ENCODE assay signal across 40 mouse cellular contexts in genomic region chr11:83551668-83552067, GRCm38 (mm10). TPM values are rescaled to one million over a fixed set of nuclear protein-coding genes. Genes with fewer than 3 reads are reported as not detected.
"Had no signal": no experiment of that assay in that cellular context is flagged by ENCODE, and none has a peak within 500 bp of the region (broad histone marks: within the 10 kb centered on the region; RNA-seq: fewer than 3 reads in every experiment).

No protein-coding gene starts in this region.

- H3K27me3 ChIP-seq: embryonic facial prominence, embryonic 12.5 days; embryonic facial prominence, embryonic 13.5 days; embryonic facial prominence, embryonic 15.5 days; forebrain, embryonic 12.5 days; forebrain, embryonic 13.5 days; forebrain, embryonic 15.5 days had no signal

- H3K9ac ChIP-seq: embryonic facial prominence, embryonic 12.5 days; embryonic facial prominence, embryonic 13.5 days; embryonic facial prominence, embryonic 15.5 days; forebrain, embryonic 12.5 days; forebrain, embryonic 13.5 days; forebrain, embryonic 15.5 days; forebrain, postnatal 0 days had no signal

- H3K4me3 ChIP-seq: embryonic facial prominence, embryonic 10.5 days; embryonic facial prominence, embryonic 12.5 days; embryonic facial prominence, embryonic 13.5 days; embryonic facial prominence, embryonic 15.5 days; erythroblast, embryonic 14.5 days; forebrain, embryonic 10.5 days; forebrain, embryonic 12.5 days; forebrain, embryonic 13.5 days; forebrain, embryonic 15.5 days; gastrocnemius, adult 2 months; heart, adult 2 months had no signal

- DNase-seq: cerebellum, adult 8-10 months; cerebellum, adult 9-10 months; cerebellum, adult 9-11 months; cerebellum, postnatal 10 days; cerebellum, postnatal 14 days; cerebellum, postnatal 25 days; cerebellum, postnatal 36 days; embryo, embryonic 11 days; forebrain, postnatal 0 days; gastrocnemius, adult 2 months; gastrocnemius, postnatal 10 days; gastrocnemius, postnatal 14 days; gastrocnemius, postnatal 25 days; gastrocnemius, postnatal 36 days; heart, adult 11 months; heart, adult 18-20 months; heart, adult 2 months had no signal

- H3K36me3 ChIP-seq: embryonic facial prominence, embryonic 10.5 days; embryonic facial prominence, embryonic 12.5 days; embryonic facial prominence, embryonic 13.5 days; embryonic facial prominence, embryonic 15.5 days; forebrain, embryonic 10.5 days; forebrain, embryonic 12.5 days; forebrain, embryonic 15.5 days had no signal

- H3K4me2 ChIP-seq: embryonic facial prominence, embryonic 12.5 days; embryonic facial prominence, embryonic 13.5 days; embryonic facial prominence, embryonic 15.5 days; forebrain, embryonic 12.5 days; forebrain, embryonic 13.5 days; forebrain, embryonic 15.5 days had no signal

- H3K9me3 ChIP-seq: embryonic facial prominence, embryonic 10.5 days; embryonic facial prominence, embryonic 12.5 days; embryonic facial prominence, embryonic 13.5 days; embryonic facial prominence, embryonic 15.5 days; forebrain, embryonic 10.5 days; forebrain, embryonic 12.5 days; forebrain, embryonic 13.5 days; forebrain, embryonic 15.5 days had no signal

- H3K4me1 ChIP-seq: embryonic facial prominence, embryonic 10.5 days; embryonic facial prominence, embryonic 12.5 days; embryonic facial prominence, embryonic 13.5 days; embryonic facial prominence, embryonic 15.5 days; forebrain, embryonic 15.5 days had no signal

- H3K27ac ChIP-seq: embryonic facial prominence, embryonic 10.5 days; embryonic facial prominence, embryonic 12.5 days; embryonic facial prominence, embryonic 13.5 days; embryonic facial prominence, embryonic 15.5 days; forebrain, embryonic 10.5 days; forebrain, embryonic 12.5 days; forebrain, embryonic 13.5 days; forebrain, embryonic 15.5 days; gastrocnemius, adult 2 months; heart, adult 2 months had no signal

RNA-seq across cellular contexts. Expression of gene Ccl5, which starts 21.4 kb away (rescaled TPM):
- total RNA-seq: forebrain, postnatal 0 days; gastrocnemius, adult 18-20 months; gastrocnemius, adult 2 months; gastrocnemius, adult 8-10 months; gastrocnemius, postnatal 10 days; gastrocnemius, postnatal 14 days; gastrocnemius, postnatal 25 days; gastrocnemius, postnatal 36 days; gastrocnemius, postnatal 4 days had no signal
- polyA plus RNA-seq: embryonic facial prominence, embryonic 10.5 days; embryonic facial prominence, embryonic 11.5 days; embryonic facial prominence, embryonic 13.5 days; erythroblast, embryonic 14.5 days; forebrain, embryonic 11.5 days; forebrain, embryonic 12.5 days; forebrain, embryonic 13.5 days; forebrain, embryonic 15.5 days had no signal

RNA-seq across cellular contexts. Expression of gene Ccl9, which starts 26.8 kb away (rescaled TPM):
- polyA plus RNA-seq: erythroblast, embryonic 14.5 days had no signal

RNA-seq across cellular contexts. Expression of gene Heatr9, which starts 29.7 kb away (rescaled TPM):
- total RNA-seq: common myeloid progenitor, adult 5-6 weeks; forebrain, postnatal 0 days; gastrocnemius, adult 18-20 months; gastrocnemius, adult 2 months; gastrocnemius, adult 8-10 months; gastrocnemius, postnatal 10 days; gastrocnemius, postnatal 14 days; gastrocnemius, postnatal 25 days; gastrocnemius, postnatal 36 days; gastrocnemius, postnatal 4 days; granulocyte monocyte progenitor cell, adult 5-6 weeks; heart, adult 2 months; heart, adult 8-10 months had no signal
- polyA plus RNA-seq: cortical plate, adult 2 months; embryonic facial prominence, embryonic 10.5 days; embryonic facial prominence, embryonic 11.5 days; embryonic facial prominence, embryonic 12.5 days; embryonic facial prominence, embryonic 13.5 days; embryonic facial prominence, embryonic 14.5 days; embryonic facial prominence, embryonic 15.5 days; erythroblast, embryonic 14.5 days; forebrain, embryonic 10.5 days; forebrain, embryonic 11.5 days; forebrain, embryonic 13.5 days; forebrain, embryonic 14.5 days; forebrain, embryonic 15.5 days; forebrain, embryonic 16.5 days; forebrain, postnatal 0 days; frontal cortex, adult 2 months; gonadal fat pad, adult 2 months; heart, adult 2 months had no signal

RNA-seq across cellular contexts. Expression of gene Ccl6, which starts 41.2 kb away (rescaled TPM):
- polyA plus RNA-seq: erythroblast, embryonic 14.5 days had no signal
